Mouse (Mus musculus): ENCODE results near the gene Wdr70. TPM values are rescaled to one million over a fixed set of nuclear protein-coding genes. Genes with fewer than 3 reads are reported as not detected.

The Wdr70 gene
- polyA plus RNA-seq, 1 experiment = 36.1 TPM

- 79% methylated on average over 6 of the region's 6 CpGs for WGBS
- Histone ChIP-seq H3K27ac (ENCODE audit: insufficient read depth, low read length) (no peak overlapping the region), H3K4me3 (replicated peaks; ENCODE audit: insufficient read depth, low read depth, low read length) (no peak overlapping the region), H3K4me1 (ENCODE audit: control insufficient read depth, insufficient read depth, low read length) (no peaks in the 10 kb centered on the region), H3K27me3 (ENCODE audit: control insufficient read depth, insufficient read depth, low read length) (no peaks in the 10 kb centered on the region)
- no peak for DNase-seq
- no peak for TF ChIP-seq CTCF (IDR thresholded peaks at IDR 0.05; ENCODE audit: borderline replicate concordance, insufficient read depth, low read depth, low read length)
- no peak for TF ChIP-seq POLR2A (IDR thresholded peaks at IDR 0.05; ENCODE audit: borderline replicate concordance, insufficient read depth, low read length)
Measured at GRCm38 (mm10) chr15:8065221-8065620, 33.8 kb downstream of the Wdr70 start.

DNA sequence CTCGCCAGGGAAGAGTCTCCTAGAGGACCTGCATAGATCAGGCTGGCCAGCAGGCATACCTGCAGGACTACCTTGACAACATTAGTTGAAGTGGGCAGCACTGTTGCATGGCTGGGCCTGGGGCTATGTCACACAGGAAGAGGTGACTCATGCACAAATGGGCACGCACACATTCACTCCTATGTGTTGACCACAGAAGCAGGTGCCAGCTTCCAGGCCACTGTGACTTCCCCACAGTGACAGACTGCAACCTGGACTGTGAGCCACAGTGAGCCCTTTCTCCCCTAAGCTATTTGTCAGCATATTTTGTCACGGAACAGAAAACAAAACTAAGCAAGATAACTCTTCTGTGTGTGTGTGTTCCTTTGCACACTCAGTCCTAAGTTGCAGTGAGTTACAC lies 47.8 kb downstream of the Wdr70 start:
- 86% methylated on average over 3 of the region's 3 CpGs for WGBS
- DNase-seq = no peak
- H3K4me3 ChIP-seq (replicated peaks; ENCODE audit: insufficient read depth, low read depth, low read length) = no peak overlapping the region
- no peak overlapping the region for H3K27ac ChIP-seq (ENCODE audit: insufficient read depth, low read length)
- no peak for TF ChIP-seq CTCF (IDR thresholded peaks at IDR 0.05; ENCODE audit: borderline replicate concordance, insufficient read depth, low read depth, low read length)
- TF ChIP-seq POLR2A (IDR thresholded peaks at IDR 0.05; ENCODE audit: borderline replicate concordance, insufficient read depth, low read length) = no peak
- H3K27me3 ChIP-seq (ENCODE audit: control insufficient read depth, insufficient read depth, low read length) = no peaks in the 10 kb centered on the region
- no peaks in the 10 kb centered on the region; the same call in 1 of the 2 replicates for H3K4me1 ChIP-seq (ENCODE audit: control insufficient read depth, insufficient read depth, low read length)

GRCm38 (mm10) chr15:8039834-8040233 lies 59.2 kb downstream of the Wdr70 start:
- Histone ChIP-seq H3K4me1 (ENCODE audit: control insufficient read depth, insufficient read depth, low read length) (no peaks in the 10 kb centered on the region), H3K4me3 (replicated peaks; ENCODE audit: insufficient read depth, low read depth, low read length) (no peak overlapping the region), H3K27me3 (ENCODE audit: control insufficient read depth, insufficient read depth, low read length) (no peaks in the 10 kb centered on the region), H3K27ac (ENCODE audit: insufficient read depth, low read length) (no peak overlapping the region)
- no peak for DNase-seq
- TF ChIP-seq POLR2A (IDR thresholded peaks at IDR 0.05; ENCODE audit: borderline replicate concordance, insufficient read depth, low read length) (no peak), CTCF (IDR thresholded peaks at IDR 0.05; ENCODE audit: borderline replicate concordance, insufficient read depth, low read depth, low read length) (no peak)
- 70% methylated on average over 4 of the region's 4 CpGs for WGBS

GRCm38 (mm10) chr15:8038457-8038856 lies 60.6 kb downstream of the Wdr70 start:
- Histone ChIP-seq H3K4me3 (replicated peaks; ENCODE audit: insufficient read depth, low read depth, low read length) (no peak overlapping the region), H3K27ac (ENCODE audit: insufficient read depth, low read length) (no peak overlapping the region), H3K4me1 (ENCODE audit: control insufficient read depth, insufficient read depth, low read length) (no peaks in the 10 kb centered on the region), H3K27me3 (ENCODE audit: control insufficient read depth, insufficient read depth, low read length) (no peaks in the 10 kb centered on the region)
- TF ChIP-seq CTCF (IDR thresholded peaks at IDR 0.05; ENCODE audit: borderline replicate concordance, insufficient read depth, low read depth, low read length) (peak; percentile 28; the same call in 1 of the 2 replicates), POLR2A (IDR thresholded peaks at IDR 0.05; ENCODE audit: borderline replicate concordance, insufficient read depth, low read length) (no peak)
- no peak for DNase-seq
- 94% methylated on average over 5 of the region's 5 CpGs for WGBS

DNA sequence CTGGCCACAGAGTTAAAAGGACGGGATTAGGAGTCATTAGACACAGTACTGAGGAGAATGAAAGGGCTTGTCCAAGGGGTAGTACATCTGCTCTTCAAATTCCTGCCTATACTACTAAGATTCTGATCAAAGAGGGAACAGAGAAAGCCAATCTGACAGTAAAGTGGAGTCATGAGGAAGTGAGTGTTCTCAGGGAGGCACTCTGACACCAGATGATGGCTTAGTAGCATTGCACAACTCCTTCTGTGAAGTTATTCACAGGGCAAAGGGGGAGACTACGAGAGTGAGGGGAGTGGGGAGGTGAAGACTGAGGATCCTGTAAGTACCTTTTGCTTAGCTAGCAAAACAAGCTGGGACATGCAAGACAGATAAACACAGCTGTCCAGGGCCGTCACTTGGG lies 61.2 kb downstream of the Wdr70 start:
- Histone ChIP-seq H3K4me1 (ENCODE audit: control insufficient read depth, insufficient read depth, low read length) (no peaks in the 10 kb centered on the region), H3K4me3 (replicated peaks; ENCODE audit: insufficient read depth, low read depth, low read length) (no peak overlapping the region), H3K27ac (ENCODE audit: insufficient read depth, low read length) (no peak overlapping the region), H3K27me3 (ENCODE audit: control insufficient read depth, insufficient read depth, low read length) (no peaks in the 10 kb centered on the region)
- whole genome bisulfite sequencing = 92% methylated on average over 3 of the region's 3 CpGs
- TF ChIP-seq CTCF (IDR thresholded peaks at IDR 0.05; ENCODE audit: borderline replicate concordance, insufficient read depth, low read depth, low read length) (no peak), POLR2A (IDR thresholded peaks at IDR 0.05; ENCODE audit: borderline replicate concordance, insufficient read depth, low read length) (no peak)
- no peak for DNase-seq

- 53% methylated on average over 7 of the region's 7 CpGs for WGBS
- Histone ChIP-seq H3K4me1 (ENCODE audit: control insufficient read depth, insufficient read depth, low read length) (0 out of 2 replicates have a peak, but pooled peaks cover 2% of the 10 kb centered on the region), H3K4me3 (replicated peaks; ENCODE audit: insufficient read depth, low read depth, low read length) (no peak overlapping the region), H3K27me3 (ENCODE audit: control insufficient read depth, insufficient read depth, low read length) (no peaks in the 10 kb centered on the region), H3K27ac (ENCODE audit: insufficient read depth, low read length) (no peak overlapping the region)
- no peak for DNase-seq
- TF ChIP-seq CTCF (IDR thresholded peaks at IDR 0.05; ENCODE audit: borderline replicate concordance, insufficient read depth, low read depth, low read length) (no peak), POLR2A (IDR thresholded peaks at IDR 0.05; ENCODE audit: borderline replicate concordance, insufficient read depth, low read length) (no peak)
Measured at GRCm38 (mm10) chr15:8031211-8031610, 67.8 kb downstream of the Wdr70 start.

DNA sequence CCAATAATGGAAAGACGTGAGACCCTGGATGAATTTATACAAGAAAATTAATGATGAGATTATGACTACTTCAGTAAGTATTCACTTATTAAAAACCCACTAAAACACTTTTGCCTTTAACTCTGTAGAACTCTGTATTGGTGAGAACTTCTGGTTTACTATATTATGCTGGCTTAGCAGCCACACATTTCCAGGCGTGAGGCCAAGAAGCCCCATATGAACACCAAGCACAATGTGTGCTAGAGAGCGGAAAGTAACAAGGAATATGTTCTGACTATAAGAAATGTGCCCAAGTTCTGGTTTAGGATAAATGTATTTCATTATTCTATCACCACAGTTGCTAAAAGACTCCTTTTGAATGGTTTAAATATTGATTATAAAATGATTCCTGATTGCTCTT lies 68.4 kb downstream of the Wdr70 start:
- 36% methylated on average over 3 of the region's 3 CpGs for WGBS
- Histone ChIP-seq H3K4me3 (replicated peaks; ENCODE audit: insufficient read depth, low read depth, low read length) (no peak overlapping the region), H3K27me3 (ENCODE audit: control insufficient read depth, insufficient read depth, low read length) (no peaks in the 10 kb centered on the region), H3K4me1 (ENCODE audit: control insufficient read depth, insufficient read depth, low read length) (0 out of 2 replicates have a peak, but pooled peaks cover 2% of the 10 kb centered on the region), H3K27ac (ENCODE audit: insufficient read depth, low read length) (no peak overlapping the region)
- TF ChIP-seq POLR2A (IDR thresholded peaks at IDR 0.05; ENCODE audit: borderline replicate concordance, insufficient read depth, low read length) (no peak), CTCF (IDR thresholded peaks at IDR 0.05; ENCODE audit: borderline replicate concordance, insufficient read depth, low read depth, low read length) (no peak)
- peak in 1 of 2 experiments; percentile 14 for DNase-seq

- H3K27ac ChIP-seq (ENCODE audit: insufficient read depth, low read length) = no peak overlapping the region
- TF ChIP-seq POLR2A (IDR thresholded peaks at IDR 0.05; ENCODE audit: borderline replicate concordance, insufficient read depth, low read length) (no peak), CTCF (IDR thresholded peaks at IDR 0.05; ENCODE audit: borderline replicate concordance, insufficient read depth, low read depth, low read length) (no peak)
- H3K4me3 ChIP-seq (replicated peaks; ENCODE audit: insufficient read depth, low read depth, low read length) = no peak overlapping the region
- H3K27me3 ChIP-seq (ENCODE audit: control insufficient read depth, insufficient read depth, low read length) = no peaks in the 10 kb centered on the region
- 97% methylated on average over 2 of the region's 2 CpGs for WGBS
- H3K4me1 ChIP-seq (ENCODE audit: control insufficient read depth, insufficient read depth, low read length) = 0 out of 2 replicates have a peak, but pooled peaks cover 2% of the 10 kb centered on the region
- no peak for DNase-seq
Measured at GRCm38 (mm10) chr15:8027503-8027902, 71.5 kb downstream of the Wdr70 start.

Measured in cerebellum, adult 2 months (tissue).